Mouse (Mus musculus) ovary, adult 18-20 months (tissue): ENCODE data around the gene Pou3f3.

ENCODE experiments used
- DNase-seq: peaks from one replicate; pipeline ENCODE4 v3.0.0; 2022; ENCODE audit warnings: low spot score, mixed read lengths

Gene Pou3f3

GRCm38 (mm10) chr1:42695578-42695915 lies at the start of gene Pou3f3:
Pou3f3 (plus strand) TSS chr1:42695768.
- DNase-seq, result no peak

- no peak for DNase-seq
These were observed 47.1 kb upstream of the Pou3f3 start for GRCm38 (mm10) chr1:42648366-42648935.

- no peak for DNase-seq
These were observed 44.1 kb upstream of the Pou3f3 start for GRCm38 (mm10) chr1:42651461-42651860.

- DNase-seq, result no peak
These were observed 28.0 kb upstream of the Pou3f3 start for GRCm38 (mm10) chr1:42667546-42667945.

- no peak for DNase-seq
These were observed 14.9 kb upstream of the Pou3f3 start for GRCm38 (mm10) chr1:42680673-42681072.

GRCm38 (mm10) chr1:42681762-42682161 lies 13.8 kb upstream of the Pou3f3 start:
- DNase-seq, result no peak

GRCm38 (mm10) chr1:42683861-42684260 lies 11.7 kb upstream of the Pou3f3 start:
- DNase-seq, result no peak

- no peak for DNase-seq
These were observed 11.2 kb upstream of the Pou3f3 start for GRCm38 (mm10) chr1:42684345-42684744.

- DNase-seq, result no peak
These were observed 10.8 kb upstream of the Pou3f3 start for GRCm38 (mm10) chr1:42684783-42685182.

GRCm38 (mm10) chr1:42685321-42685960 lies 10.1 kb upstream of the Pou3f3 start:
- DNase-seq, result no peak

- no peak for DNase-seq
These were observed 9.1 kb upstream of the Pou3f3 start for GRCm38 (mm10) chr1:42686194-42687131.

- no peak for DNase-seq
These were observed 8.3 kb upstream of the Pou3f3 start for GRCm38 (mm10) chr1:42687271-42687670.

- no peak for DNase-seq
These were observed 7.6 kb upstream of the Pou3f3 start for GRCm38 (mm10) chr1:42687756-42688540.

GRCm38 (mm10) chr1:42688541-42689125 lies 6.9 kb upstream of the Pou3f3 start:
- DNase-seq, result no peak

GRCm38 (mm10) chr1:42690024-42690575 lies 5.5 kb upstream of the Pou3f3 start:
- no peak for DNase-seq

- DNase-seq, result no peak
These were observed 4.1 kb upstream of the Pou3f3 start for GRCm38 (mm10) chr1:42691202-42692170.

- no peak for DNase-seq
These were observed 3.3 kb upstream of the Pou3f3 start for GRCm38 (mm10) chr1:42692221-42692620.

- DNase-seq, result no peak
These were observed 2.4 kb upstream of the Pou3f3 start for GRCm38 (mm10) chr1:42693101-42693715.

GRCm38 (mm10) chr1:42693852-42694251 lies 1.7 kb upstream of the Pou3f3 start:
- no peak for DNase-seq

GRCm38 (mm10) chr1:42694290-42694664 lies 1.3 kb upstream of the Pou3f3 start:
- no peak for DNase-seq
